Mouse (Mus musculus): ENCODE data around the gene Glrp1. TPM values are rescaled to one million over a fixed set of nuclear protein-coding genes. Genes with fewer than 3 reads are reported as not detected.

Glrp1 gene
- total RNA-seq, 2 experiments from 2014 or later = not detected

DNA sequence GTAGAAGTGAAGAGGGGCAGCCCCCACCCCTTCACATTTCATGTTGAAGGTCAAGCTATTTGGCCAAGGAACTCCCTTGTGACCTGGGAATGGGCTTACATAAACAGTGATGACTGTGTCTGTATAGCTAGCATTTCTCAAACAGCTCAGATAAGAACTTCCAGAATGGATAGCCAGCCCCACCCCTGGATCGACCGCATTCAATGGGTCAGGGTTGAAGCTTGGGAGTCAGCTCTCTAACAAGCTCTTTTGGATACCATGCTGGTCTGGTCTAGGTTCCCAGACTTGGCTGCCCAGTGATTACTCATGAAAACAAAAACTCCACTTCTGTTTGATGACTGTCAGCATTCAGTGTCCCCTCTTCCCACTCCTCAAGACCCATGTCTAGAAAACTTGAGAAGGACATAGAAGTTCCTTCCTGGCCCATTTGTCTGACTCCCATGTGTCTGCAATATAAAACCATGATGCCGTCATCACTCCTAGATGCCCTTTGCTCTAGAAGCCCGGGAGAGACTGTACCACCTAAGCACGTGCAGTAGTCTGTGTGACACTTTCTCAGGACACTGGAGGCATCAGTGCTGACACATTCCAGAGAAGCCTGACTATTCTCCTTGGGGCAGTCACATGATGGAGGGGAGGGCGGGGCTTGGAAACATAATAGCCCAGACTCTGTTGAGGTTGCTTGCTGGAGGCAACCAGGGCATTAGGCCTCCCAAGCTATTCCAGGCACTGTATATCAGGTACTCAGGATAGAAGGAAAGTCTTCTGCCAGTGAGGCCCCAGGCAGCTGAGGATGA lies 45.6 kb downstream of the Glrp1 start:
- no peak for DNase-seq (ENCODE audit: low spot score in 2 of 2)

DNA sequence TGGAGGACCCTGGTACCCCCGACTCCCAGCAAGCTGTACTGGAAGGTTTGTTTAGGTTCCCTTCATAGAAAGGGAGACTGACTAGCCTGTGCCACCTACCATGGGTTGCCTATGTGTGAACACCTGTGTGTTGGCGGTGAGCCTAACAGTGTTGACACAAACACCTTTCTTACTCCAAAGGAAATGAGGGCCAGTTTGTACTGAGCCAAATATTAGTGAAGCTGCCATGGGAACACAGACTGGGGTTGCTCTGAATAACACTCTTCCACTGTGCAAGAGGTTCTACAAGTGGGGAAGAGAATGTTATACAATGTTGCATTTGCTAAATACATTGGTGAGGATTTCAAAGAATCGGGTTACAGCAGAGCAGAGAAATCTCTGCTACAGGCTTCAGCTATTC lies 46.6 kb downstream of the Glrp1 start:
- no peak for DNase-seq (ENCODE audit: low spot score in 2 of 2)

- DNase-seq (ENCODE audit: low spot score in 2 of 2) = no peak
These were observed 47.4 kb downstream of the Glrp1 start for GRCm38 (mm10) chr1:88462484-88462883.

DNA sequence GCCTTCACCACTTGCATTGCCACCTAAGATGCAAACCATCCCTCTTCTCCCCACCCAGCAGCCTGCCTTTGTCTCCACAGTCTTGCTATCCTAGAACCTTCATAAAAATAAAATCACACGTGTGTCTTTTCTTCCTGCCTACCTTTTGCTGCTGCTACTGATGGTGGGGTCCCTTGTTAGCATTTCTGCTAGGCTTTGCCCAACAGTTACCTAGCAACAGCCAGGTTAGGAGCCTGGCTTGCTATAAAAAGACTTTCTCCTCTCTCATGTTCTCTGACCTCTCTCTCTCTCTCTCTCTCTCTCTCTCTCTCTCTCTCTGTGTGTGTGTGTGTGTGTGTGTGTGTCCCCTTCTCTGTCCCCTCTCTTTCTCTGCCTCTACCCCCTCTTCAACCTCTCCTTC lies 48.8 kb downstream of the Glrp1 start:
- DNase-seq (ENCODE audit: low spot score in 2 of 2) = no peak

DNA sequence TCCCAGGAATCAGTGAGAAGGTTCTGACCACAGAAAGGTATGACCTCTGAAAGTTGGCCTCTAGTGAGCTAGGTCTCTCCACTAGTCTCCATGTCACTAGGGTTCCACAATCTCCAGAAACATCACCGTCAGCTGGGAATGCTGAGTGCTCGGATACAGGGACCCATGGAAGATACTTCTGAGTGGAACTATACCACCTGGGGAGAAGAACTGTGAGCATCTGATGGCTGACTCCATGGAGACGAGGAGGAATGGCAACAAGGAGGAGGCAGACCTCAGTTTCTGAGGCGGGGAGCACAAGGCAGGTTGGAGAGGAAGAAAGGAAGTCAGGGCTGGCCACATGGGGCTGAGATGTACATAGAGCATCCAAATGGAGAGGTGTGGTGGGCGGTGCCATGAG lies 50.2 kb downstream of the Glrp1 start:
- no peak for DNase-seq (ENCODE audit: low spot score in 2 of 2)

DNA sequence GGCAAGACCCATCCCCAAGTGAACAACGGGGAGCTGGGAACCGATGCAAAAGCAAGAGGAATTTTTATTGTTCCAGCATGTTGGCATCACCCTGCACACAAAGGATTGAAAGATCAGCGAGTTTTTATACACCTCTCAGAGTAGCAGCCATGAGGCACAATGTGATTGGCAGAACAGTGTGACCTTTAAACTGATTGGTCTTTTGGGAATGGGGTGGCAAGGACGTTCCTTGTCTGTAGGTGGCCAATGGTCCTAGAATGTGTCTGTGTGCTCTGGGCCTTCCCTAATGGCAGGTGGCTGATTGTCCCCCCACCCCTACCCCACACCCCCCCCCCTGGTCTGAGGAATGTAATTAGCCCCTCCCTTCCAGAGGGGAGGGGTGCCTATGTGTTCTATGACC lies 50.7 kb downstream of the Glrp1 start:
- no peak for DNase-seq (ENCODE audit: low spot score in 2 of 2)

DNA sequence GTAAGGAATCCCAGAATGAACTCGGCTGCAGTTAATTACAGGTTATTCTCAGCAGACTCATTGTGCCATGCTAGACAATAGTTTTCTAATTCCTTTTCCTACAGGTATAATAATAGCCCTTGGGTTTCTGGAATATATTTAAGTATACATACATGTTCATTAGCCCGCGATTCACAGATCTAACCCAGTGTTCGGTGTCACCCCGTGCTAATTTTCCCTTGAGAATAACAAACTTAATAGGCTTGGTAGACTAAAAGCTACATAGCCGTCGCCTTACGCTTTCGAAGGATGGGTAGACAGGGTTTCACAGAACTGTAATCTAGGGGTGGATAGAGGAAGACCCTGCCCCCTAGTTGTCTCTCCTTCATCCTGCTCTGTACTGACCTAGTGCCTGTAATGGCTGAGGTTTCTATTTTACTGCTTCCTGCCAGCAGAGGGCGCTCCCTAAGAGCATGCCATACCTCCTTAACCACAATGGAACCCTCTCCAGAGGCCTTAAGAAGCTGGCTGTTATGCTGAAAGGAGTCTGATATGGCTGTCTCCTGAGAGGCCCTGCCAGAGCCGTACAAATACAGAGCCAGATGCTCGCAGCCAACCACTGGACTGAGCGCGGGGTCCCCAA lies 53.3 kb downstream of the Glrp1 start:
- DNase-seq (ENCODE audit: low spot score in 2 of 2) = peak; percentile 51 to 75

- no peak for DNase-seq (ENCODE audit: low spot score in 2 of 2)
These were observed 54.1 kb downstream of the Glrp1 start for GRCm38 (mm10) chr1:88455761-88456160.

- DNase-seq (ENCODE audit: low spot score in 2 of 2) = no peak
These were observed 55.2 kb downstream of the Glrp1 start for GRCm38 (mm10) chr1:88454703-88455102.

- DNase-seq (ENCODE audit: low spot score in 2 of 2) = no peak
These were observed 57.7 kb downstream of the Glrp1 start for GRCm38 (mm10) chr1:88452198-88452597.

- no peak for DNase-seq (ENCODE audit: low spot score in 2 of 2)
These were observed 59.2 kb downstream of the Glrp1 start for GRCm38 (mm10) chr1:88450668-88451067.

Other genes starting within 250 kb of the Glrp1 start
- 10 to 100 TPM; 36.0 to 37.2 TPM for gene Hjurp, start 232.4 kb downstream of the Glrp1 start, total RNA-seq (2021)
- gene Trpm8, start 232.4 kb downstream of the Glrp1 start, total RNA-seq (2021) = under 1 TPM; 0.25 to 0.57 TPM
- gene Spp2, start 103.1 kb downstream of the Glrp1 start, total RNA-seq (2021) = not detected
- gene Arl4c, start 192.2 kb upstream of the Glrp1 start, total RNA-seq (2021) = 10 to 100 TPM; 32.4 to 34.2 TPM